Mouse (Mus musculus) bone marrow macrophage, adult 2 months (primary cell): ENCODE results near the gene Negr1. TPM values are rescaled to one million over a fixed set of nuclear protein-coding genes. Genes with fewer than 3 reads are reported as not detected.

ENCODE experiments used
- H3K27ac ChIP-seq: 2 replicates; pipeline ENCODE4 v1.5.1; 2012; ENCODE audit warnings: low read depth, low read length; ENCODE audit not compliant: insufficient read depth
- H3K4me1 ChIP-seq: 2 replicates; pipeline ENCODE4 v1.6.1; 2012; ENCODE audit warnings: low read length; ENCODE audit not compliant: control insufficient read depth, insufficient read depth
- H3K4me3 ChIP-seq: 2 replicates; pipeline ENCODE4 v1.5.1; 2012; ENCODE audit warnings: mild to moderate bottlenecking, low read length, moderate library complexity; ENCODE audit not compliant: insufficient read depth
- CTCF ChIP-seq: IDR thresholded peaks from 2 replicates; pipeline ENCODE4 v1.5.1; 2012; ENCODE audit warnings: low read depth, mild to moderate bottlenecking, low read length, moderate library complexity
- POLR2A ChIP-seq: IDR thresholded peaks from 2 replicates; pipeline ENCODE4 v1.6.1; 2012; ENCODE audit warnings: mild to moderate bottlenecking, low read depth, low read length, borderline replicate concordance
- polyA plus RNA-seq: library from polyadenylated mRNA; stranded (reverse); fragments of >200 nt; gene quantifications from 2 replicates; pipeline ENCODE4 v1.2.4, GENCODE M21; 2012; ENCODE audit not compliant: missing spikeins, insufficient read depth, insufficient read length

Gene Negr1
- polyA plus RNA-seq, 1 experiment = not detected

GRCm38 (mm10) chr3:156885689-156886088, 324.1 kb downstream of the Negr1 start:
- Histone ChIP-seq H3K27ac (no peak overlapping the region), H3K4me3 (no peak overlapping the region), H3K4me1 (no peaks in the 10 kb centered on the region)
- TF ChIP-seq CTCF (no peak), POLR2A (no peak)

GRCm38 (mm10) chr3:156886915-156887314, 325.3 kb downstream of the Negr1 start:
- TF ChIP-seq POLR2A (no peak), CTCF (no peak)
- H3K4me3 ChIP-seq = no peak overlapping the region
- no peaks in the 10 kb centered on the region for H3K4me1 ChIP-seq

GRCm38 (mm10) chr3:156890986-156891385, 329.4 kb downstream of the Negr1 start:
- no peak for TF ChIP-seq CTCF
- TF ChIP-seq POLR2A = no peak
- Histone ChIP-seq H3K27ac (no peak overlapping the region), H3K4me1 (no peaks in the 10 kb centered on the region), H3K4me3 (no peak overlapping the region)

More at GRCm38 (mm10) chr3:156886915-156887314, 325.3 kb downstream of the Negr1 start:
- H3K27ac ChIP-seq = no peak overlapping the region

GRCm38 (mm10) chr3:156895322-156895721, 333.7 kb downstream of the Negr1 start:
- no peak for TF ChIP-seq POLR2A
- no peak for TF ChIP-seq CTCF
- H3K27ac ChIP-seq = no peak overlapping the region

GRCm38 (mm10) chr3:156896106-156896505, 334.5 kb downstream of the Negr1 start:
- Histone ChIP-seq H3K27ac (no peak overlapping the region), H3K4me3 (no peak overlapping the region), H3K4me1 (no peaks in the 10 kb centered on the region)
- TF ChIP-seq CTCF (no peak), POLR2A (no peak)

More at GRCm38 (mm10) chr3:156895322-156895721, 333.7 kb downstream of the Negr1 start:
- Histone ChIP-seq H3K4me1 (no peaks in the 10 kb centered on the region), H3K4me3 (no peak overlapping the region)

GRCm38 (mm10) chr3:156896552-156896951, 335.0 kb downstream of the Negr1 start:
- TF ChIP-seq POLR2A (no peak), CTCF (no peak)
- no peaks in the 10 kb centered on the region for H3K4me1 ChIP-seq
- no peak overlapping the region for H3K27ac ChIP-seq
- no peak overlapping the region for H3K4me3 ChIP-seq

- TF ChIP-seq POLR2A = no peak
- Histone ChIP-seq H3K4me1 (no peaks in the 10 kb centered on the region), H3K4me3 (no peak overlapping the region), H3K27ac (no peak overlapping the region)
Measured at GRCm38 (mm10) chr3:156901140-156901539, 339.5 kb downstream of the Negr1 start.

GRCm38 (mm10) chr3:156903925-156904576, 342.5 kb downstream of the Negr1 start:
- Histone ChIP-seq H3K27ac (no peak overlapping the region), H3K4me3 (no peak overlapping the region), H3K4me1 (no peaks in the 10 kb centered on the region)
- TF ChIP-seq CTCF (no peak), POLR2A (no peak)

- H3K27ac ChIP-seq = no peak overlapping the region
- no peak overlapping the region for H3K4me3 ChIP-seq
- no peaks in the 10 kb centered on the region for H3K4me1 ChIP-seq
- no peak for TF ChIP-seq CTCF
- TF ChIP-seq POLR2A = no peak
Measured at GRCm38 (mm10) chr3:156912816-156913215, 351.2 kb downstream of the Negr1 start.

GRCm38 (mm10) chr3:156921369-156921768, 359.8 kb downstream of the Negr1 start:
- TF ChIP-seq CTCF = no peak
- TF ChIP-seq POLR2A = no peak
- Histone ChIP-seq H3K4me1 (no peaks in the 10 kb centered on the region), H3K4me3 (no peak overlapping the region), H3K27ac (no peak overlapping the region)

- Histone ChIP-seq H3K4me1 (no peaks in the 10 kb centered on the region), H3K4me3 (no peak overlapping the region), H3K27ac (no peak overlapping the region)
- no peak for TF ChIP-seq CTCF
- no peak for TF ChIP-seq POLR2A
Measured at GRCm38 (mm10) chr3:156923159-156923558, 361.6 kb downstream of the Negr1 start.
